Mouse (Mus musculus) fibroblast of lung, adult 2 months (primary cell): ENCODE results near the gene Car9.

Experiments
- DNase-seq: peaks from one replicate; pipeline ENCODE4 v3.0.0-alpha.2; 2011; ENCODE audit warnings: low read depth

The Car9 gene

DNA sequence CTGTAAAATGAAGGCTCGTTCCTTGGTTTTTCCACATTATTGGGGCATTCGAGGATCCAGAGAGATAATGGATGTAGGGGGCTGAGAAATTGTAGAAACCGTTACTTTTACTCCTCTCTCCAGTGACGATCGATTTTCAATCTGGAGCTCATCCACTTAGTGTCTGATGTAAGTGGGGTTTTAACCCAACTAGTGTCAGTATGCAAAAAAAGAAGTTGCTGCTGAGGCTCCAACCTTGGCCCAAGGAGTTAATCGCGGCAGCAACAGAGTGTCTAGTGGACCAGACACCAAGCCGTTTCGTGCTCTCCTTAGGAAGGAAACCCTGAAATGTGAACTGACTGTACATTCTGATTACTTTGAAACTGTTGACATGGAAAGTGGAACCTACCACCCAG lies 12.9 kb upstream of the Car9 start:
- DNase-seq: no peak

DNA sequence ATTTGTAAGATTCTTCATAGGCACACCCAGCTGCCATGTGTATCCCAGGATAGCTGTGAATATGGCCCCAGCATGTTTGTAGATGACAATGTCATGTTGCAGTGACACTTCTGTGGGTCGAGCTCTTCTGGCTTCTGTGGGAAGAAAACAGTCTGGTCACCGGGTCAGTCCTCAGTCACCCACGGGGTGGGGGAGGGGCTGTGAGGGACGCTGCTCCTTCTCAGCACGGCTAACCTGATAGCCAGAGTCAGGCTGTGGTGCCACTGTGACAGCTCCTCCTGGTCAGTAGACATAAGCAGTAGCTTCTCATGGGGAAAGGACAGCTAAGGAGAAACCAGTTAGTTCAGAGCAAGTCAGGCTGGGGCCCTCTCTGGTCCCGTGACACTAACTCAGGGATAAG lies 10.2 kb upstream of the Car9 start:
- DNase-seq: no peak

DNA sequence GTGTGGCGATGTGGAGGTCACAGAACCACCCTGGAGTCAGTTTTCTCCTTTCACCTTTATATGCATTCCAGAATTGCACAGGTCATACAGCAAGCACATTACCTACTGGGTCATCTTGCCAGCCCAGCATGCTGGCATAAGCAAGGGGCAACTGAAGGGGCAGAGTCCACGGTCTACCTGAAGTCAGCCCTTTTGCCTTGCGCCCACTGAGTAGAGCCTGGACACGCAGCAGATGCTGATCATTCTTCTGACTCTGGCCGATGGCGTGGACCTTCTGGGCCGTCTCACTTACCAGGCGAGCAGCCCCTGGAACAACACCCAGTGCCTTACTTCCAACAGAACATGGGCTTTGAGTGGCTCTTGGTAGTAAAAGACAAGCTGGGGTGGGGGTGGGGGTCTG lies 9.4 kb upstream of the Car9 start:
- DNase-seq: no peak

DNA sequence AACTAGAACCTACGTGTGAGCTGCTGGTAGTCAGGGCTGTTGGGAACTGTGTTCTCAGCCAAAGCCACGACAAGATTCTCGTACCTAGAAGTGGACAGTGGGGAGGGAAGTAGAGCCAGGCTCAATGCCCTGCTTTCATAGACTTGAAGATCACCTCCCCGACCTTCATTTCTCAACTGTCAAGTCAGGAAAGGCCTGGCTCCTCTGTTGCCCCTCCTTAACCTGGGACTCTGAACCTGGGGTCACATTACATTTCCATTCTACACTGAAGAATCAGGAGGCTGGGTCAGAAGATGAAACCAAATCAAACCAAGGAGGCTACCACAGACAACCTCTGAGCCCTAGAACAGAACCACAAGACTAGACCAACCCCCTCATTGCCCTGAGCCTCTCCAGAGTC lies 8.8 kb upstream of the Car9 start:
- DNase-seq: no peak

DNA sequence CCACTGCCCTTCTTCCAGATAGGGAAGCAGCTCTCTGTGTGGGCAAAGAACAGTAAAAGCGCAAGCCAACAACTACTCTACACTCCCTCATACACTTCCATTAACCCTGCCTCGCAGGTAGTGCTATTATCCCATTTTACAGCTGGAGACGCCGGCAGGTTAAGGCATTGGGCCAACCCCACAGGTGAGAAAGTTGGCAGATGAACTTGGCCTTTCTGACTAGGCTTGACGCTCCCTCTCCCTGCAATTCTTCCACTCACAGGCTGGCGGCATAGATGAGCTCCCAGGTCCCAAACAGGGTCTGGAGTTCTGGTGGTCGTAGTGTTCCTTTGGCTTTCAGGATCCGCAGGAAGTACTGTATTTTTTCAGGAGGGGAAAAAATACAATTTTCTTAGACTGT lies 7.8 kb upstream of the Car9 start:
- DNase-seq: no peak

DNA sequence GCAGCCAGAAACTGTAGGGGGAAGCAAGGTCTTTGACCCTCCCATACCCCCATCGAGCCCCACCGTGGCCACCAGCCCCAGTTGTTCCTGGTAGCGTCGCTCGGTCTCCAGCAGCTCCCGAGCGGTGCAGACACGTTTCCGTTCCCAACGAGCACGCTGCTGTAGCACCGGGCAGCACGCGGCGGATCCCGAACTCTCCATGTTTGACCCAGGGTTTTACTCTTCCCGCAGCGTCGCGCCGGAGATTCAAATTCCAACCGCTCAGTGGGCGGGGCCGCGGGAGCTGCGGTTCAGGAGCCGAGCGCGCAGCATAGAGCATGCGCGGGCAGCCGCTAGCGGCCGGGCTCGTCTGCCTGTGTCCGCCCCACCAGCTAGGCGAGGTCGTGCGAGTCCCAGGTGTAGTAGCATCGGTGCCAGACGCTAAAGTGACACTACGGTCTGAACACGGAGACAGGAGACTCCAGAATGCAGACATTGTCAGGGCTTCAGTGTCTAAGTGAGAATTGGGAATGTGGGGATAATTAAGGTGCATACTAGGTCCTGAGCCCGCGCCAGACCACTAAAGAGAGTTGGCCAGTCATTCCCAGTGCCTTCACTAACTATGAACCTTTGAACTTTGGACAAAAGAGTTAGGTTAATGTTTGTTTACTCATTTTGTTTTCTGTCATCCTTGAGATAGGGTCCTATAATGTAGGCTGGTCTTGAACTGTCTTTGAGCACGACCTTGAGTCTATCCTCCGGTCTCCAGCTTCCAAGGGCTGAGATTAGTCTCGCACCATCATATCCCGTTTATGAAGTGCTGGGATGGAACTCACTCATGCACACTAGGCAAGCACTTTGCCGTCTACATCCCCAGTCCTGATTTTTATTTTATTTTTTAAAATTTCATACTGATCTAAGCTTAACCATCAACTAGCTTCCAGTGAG lies 7.1 kb upstream of the Car9 start, which contains the start of gene Arhgef39:
TSS of gene Arhgef39 (minus strand) at position 289 of the 927 bp plus-strand sequence.
- no peak for DNase-seq

DNA sequence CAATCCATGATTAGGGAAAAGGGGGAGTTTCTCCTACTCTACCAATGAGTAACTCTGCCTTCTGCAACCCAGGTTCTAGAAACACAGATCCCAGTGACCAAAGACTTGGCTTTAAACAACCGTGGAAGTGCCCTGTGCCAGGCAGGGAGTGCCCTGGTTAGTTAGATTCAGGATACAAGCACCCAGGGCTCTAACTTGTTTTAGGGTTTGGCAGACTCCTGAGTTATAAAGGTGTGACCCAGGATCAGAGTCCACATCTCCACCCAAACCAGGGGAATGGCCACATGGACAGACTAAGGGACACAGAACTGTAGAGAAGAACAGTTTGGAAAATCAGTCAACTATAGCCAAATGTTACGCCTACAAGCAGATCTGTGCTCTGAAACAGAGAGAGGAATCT lies 3.7 kb upstream of the Car9 start:
- no peak for DNase-seq

DNA sequence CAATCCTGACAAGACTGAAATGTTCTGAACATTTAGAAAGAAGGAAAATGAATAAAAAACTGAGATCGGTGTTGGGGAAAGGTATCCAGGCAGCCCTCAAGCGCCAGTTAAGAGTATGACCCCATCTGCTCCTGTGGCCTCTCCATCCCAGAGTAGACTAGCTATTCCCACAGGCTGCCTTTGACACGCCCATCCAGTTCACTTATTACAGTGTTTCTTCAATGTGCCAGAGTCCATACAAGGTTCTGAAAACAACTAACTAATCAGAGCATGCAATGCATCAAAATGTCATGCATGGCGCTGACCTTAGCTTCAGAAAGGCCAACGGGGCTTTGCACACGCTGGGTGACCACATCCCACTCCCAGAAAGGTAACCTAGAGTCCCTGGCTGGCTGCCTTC lies 3.3 kb upstream of the Car9 start:
- DNase-seq: no peak

DNA sequence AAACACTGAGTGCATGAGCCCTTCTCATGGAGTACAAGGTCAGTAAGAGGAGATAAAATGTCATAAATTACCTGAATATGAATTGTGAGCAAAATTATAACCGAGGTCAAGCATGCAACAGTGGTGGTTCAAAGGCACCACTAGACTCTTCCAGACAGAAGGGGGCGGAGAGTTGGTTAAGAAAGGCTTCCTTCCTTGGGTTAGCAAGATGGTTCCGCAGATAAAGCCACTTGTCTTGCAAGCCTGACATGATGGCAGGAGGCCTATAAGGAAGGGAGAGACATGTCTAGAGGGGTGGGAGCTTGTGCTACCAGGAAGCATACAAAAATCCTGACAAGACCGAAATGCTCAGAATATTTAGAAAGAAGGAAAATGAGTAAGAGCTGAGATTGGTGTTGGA lies 2.5 kb upstream of the Car9 start:
- DNase-seq: no peak

DNA sequence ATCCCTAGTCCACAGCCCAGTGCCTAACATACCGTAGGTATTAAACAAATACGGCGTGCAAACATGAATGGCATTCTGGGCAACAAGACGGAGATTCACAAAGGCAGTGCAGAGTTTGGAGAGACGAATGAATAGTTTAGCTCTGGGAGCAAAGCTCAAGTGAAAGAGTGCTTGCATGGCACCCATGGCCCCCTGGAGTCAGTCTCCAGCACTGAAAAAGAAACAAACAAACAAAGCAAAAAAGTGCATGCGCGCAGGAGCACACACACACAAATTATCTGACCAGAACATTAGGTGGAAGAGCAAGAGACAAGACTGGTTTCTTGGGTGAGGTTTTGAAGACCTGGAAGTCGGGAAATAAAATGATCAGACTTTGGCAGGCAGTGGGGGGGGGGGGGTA lies 692 bp upstream of the Car9 start:
- DNase-seq: no peak

DNA sequence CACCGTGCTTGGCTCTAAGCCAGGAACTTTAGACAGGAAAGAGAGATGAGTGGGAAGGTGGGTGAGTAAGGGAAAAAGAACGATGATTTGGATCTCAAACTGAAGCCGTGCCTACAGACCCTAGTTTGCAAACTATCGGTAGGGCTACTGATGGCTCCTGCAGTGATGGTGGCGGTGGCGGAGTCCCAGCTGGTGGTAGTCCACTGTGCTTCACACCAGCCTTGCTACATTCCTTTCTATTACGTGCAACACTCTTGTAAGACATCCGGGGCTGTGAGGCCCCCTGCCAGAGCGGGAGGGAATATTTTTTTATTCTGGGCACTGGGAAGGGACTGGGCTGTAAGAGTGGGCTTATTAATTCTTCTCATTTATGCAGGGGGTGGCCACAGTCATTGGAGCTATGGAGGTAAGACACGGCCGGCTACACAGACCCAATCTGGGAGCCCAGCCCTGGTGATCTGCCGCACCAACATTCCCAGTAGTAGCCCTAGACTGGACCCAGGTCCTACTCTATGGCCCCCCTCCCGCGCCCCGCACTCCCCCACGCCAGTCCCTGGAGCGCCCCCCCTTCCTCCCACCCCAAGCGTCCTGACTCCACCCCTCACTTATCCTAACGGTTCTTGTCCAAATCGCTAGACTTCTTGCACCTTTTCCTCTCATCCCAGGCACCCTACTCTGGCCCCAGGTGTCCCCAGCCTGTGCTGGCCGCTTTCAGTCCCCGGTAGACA lies 1.3 kb downstream of the Car9 start:
- DNase-seq: no peak

DNA sequence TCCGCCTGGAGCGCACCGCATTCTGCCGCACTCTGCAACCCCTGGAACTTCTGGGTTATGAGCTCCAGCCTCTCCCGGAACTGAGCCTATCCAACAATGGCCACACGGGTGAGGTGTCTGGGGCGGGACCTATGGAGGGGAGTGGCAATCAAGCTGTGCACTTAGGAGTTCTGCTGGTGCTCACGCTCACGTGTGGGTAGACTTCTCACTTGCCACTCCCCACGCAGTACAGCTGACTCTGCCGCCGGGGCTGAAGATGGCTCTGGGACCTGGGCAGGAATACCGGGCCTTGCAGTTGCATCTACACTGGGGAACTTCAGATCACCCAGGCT lies 1.9 kb downstream of the Car9 start:
- no peak for DNase-seq

DNA sequence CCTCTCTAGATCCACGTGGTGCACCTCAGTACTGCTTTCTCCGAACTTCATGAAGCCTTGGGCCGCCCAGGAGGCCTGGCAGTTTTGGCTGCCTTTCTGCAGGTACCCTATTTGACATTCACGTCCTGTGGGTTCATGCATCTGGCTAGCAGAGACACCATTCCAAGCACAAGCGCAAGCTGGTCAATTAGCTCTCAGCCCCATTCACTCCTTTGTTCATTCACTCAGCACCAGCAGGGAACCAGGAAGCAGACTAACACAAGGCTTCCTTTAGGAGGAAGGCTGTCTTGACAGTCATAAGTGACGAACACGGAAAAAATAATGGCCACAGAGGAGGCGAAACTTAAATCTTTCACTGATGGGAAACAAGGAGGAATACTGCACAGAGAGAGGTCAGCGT lies 2.3 kb downstream of the Car9 start:
- DNase-seq: no peak

DNA sequence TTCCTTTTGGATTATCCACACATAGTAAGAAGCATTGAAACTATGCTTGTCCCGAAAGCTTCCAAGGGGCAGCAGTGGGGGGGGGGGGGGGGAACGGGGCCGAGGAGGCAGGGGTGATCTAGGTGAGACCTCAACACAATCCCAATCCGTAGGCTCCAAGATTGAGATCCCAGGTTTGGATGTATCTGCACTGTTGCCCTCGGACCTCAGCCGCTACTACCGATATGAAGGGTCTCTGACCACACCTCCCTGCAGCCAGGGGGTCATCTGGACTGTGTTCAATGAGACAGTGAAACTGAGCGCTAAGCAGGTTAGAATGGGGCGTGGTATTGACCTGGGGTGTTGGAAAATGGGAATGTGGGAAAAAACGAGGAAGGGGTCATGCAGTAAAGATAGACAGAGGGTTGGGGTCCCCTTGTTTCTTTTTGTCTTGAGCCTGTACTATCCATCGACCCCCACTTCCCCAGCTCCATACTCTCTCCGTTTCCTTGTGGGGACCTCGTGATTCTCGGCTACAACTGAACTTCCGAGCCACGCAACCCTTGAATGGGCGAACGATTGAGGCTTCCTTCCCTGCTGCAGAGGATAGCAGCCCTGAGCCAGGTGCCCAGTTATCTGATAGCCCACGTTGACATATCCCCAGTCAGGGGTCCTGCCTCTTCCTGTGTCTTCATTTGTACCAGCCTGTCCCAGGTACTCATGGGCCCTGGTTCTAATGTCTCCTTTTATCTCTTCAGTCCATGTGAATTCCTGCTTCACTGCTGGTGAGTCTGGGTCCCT lies 5.1 kb downstream of the Car9 start:
- DNase-seq: no peak

DNA sequence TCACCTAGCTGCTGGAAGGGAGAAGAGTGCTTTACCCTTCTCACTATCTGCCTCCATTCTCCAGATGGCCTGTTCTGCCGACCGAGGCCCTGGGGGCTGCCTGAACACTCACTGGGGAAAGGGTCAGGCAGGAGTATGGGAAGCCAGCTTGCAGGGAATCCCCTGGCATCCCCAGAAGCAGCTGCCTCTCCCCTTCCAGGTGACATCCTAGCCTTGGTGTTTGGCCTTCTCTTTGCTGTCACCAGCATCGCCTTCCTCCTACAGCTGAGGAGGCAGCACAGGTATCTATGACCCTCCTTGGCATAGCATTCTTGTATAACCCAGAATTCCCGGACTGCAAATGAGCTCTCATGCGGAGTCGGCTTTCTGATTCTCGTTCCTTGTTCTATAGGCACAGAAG lies 5.9 kb downstream of the Car9 start:
- no peak for DNase-seq

DNA sequence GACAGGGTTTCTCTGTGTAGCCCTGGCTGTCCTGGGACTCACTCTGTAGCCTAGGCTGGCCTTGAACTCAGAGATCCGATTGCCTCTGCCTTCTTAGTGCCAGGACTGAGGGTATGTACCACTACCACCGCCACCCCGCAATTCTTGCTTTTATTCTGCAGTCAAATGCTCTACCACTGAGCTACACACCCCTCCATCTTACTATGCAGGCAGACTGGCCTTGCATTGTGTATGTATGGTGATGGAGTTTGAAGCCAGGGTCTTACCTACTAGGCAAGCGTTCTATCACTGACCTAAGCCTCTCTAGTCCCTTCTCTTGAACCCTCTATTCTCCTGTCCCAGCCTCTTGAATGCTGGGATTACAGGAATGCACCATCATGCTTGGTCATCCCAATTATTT lies 6.5 kb downstream of the Car9 start:
- DNase-seq: no peak

DNA sequence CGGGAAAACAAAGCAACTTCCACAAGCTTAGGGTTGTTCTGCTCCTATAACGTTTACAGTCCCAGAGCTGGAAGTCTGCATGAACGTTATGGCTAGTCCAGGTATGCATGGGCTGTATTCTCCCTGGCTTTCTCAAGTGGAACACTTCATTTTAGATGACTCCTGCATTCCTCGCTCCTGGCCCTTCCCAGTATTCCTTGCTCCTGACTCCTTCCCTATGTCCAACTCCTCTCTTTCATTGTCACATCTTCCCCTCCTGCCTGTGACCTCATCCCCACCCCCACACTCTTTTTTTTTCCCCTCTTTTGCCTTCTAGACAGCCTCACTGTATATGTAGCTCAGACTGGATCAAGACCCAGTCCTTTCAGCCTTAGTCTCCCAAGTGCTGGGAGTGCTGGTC lies 7.0 kb downstream of the Car9 start:
- DNase-seq: no peak

DNA sequence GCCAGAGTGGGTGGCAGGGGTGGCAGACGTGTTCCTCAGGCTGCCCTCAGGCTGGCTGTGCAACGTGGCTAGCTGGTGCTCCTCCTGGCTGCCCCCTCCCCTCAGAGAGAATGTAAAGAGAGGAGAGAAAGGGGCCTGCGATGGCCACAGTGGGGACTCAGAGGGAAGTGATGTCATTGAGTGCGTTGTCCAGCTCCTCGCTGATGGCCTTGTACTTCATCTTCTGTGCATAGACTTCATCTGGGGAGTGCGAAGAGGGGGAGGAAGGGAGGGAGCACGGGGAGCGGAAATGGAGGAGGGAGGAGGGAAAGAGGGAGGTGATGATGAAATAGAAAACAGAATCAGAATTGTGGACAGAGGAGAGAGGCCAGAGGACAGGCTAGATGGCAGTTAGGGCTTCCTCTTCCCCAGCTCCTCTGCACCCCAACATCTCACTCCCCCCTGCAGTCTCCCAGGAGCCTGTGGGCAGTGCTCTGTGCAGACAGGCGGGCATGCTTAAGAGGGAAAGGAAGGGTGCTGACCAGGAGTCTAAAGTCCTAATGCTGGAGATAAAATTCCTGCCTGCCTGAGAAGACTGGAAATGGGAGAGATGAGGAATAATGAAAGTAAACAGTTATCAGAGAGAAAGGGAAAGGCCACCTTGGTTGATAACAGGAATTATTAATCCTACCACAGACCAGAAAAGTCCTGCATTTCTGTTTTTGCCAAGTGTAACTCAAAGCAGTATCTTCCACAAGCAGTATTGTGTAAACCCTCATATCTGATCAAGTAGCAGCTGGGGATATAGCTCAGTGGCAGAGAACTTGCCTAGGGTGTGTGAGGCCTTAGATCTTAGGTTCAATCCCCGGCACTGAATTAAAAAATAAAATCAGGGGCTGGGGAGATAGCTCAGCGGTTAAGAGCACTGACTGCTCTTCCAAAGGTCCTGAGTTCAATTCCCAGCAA lies 9.3 kb downstream of the Car9 start:
- no peak for DNase-seq

DNA sequence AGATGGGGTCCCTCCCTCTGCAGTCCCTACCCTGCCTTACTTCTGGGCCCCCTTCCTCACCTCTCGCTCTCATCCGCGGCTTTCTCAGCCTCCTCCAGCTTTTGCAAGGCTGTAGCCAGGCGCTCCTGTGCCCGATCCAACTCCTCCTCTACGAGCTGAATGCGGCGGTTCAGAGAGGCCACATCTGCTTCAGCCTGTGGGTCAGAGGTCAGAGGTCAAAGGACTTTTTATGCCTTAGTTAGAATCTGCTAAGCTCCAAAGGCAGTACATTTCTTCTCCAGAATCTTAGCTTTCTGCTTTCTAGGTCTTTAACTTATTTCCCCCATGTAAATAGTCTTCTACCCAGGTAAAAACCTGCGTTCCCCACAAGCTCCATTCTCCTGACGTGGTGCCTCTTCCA lies 12.8 kb downstream of the Car9 start:
- no peak for DNase-seq

DNA sequence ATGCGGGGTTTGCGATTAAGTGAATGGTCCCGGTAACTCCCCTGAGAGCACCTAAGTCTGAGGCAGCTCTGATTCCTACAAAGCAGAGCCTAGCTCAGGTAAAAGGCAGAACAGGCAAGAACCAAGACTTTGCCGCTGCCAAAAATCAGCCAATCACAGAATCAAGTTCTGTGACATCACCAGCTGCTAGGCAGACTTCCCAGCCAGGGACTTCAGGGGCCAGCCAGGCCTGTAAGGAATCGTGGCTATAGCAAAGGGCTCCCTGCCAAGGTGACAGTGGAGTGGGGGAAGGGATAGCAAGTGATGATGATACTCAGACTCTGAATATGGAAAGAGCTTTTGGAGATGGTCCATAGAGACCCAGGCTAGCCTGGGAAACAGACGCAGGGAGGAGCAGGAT lies 13.2 kb downstream of the Car9 start:
- no peak for DNase-seq

DNA sequence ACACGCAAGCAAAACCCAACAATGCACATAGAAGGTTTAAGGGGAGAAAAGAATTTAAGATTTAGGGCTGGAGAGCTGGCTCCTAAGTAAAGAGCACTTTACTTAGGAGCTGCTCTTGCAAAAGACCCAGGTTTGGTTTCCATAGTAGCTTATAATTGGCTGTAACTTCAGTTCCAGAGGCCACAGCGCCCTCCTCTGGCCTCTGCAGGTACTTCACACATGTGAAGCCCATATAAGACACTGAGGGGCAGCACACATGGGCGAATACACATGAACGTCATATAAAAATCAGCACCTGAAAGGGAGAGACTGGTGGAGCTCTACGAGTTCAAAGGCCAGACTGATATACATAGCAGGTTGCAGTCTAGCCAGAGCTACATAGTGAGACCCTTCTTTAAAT lies 21.1 kb downstream of the Car9 start:
- DNase-seq: no peak

DNA sequence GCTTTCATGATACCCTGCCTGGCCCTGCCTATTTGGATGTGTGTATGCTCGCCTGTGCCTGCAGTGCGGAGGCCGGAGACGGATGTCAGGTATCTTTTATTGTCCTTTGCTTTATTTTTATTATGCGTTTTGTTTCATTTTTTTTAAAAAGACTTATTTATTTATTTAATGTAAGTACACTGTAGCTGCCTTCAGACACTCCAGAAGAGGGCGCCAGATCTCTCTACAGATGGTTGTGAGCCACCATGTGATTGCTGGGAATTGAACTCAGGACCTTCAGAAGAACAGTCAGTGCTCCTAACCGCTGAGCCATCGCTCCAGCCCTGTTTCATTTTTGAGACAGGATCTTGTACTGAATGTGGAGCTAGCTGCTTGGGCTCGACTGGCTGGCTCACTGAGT lies 21.7 kb downstream of the Car9 start:
- no peak for DNase-seq
